Mouse (Mus musculus): ENCODE results near the gene Mmp25.

DNA sequence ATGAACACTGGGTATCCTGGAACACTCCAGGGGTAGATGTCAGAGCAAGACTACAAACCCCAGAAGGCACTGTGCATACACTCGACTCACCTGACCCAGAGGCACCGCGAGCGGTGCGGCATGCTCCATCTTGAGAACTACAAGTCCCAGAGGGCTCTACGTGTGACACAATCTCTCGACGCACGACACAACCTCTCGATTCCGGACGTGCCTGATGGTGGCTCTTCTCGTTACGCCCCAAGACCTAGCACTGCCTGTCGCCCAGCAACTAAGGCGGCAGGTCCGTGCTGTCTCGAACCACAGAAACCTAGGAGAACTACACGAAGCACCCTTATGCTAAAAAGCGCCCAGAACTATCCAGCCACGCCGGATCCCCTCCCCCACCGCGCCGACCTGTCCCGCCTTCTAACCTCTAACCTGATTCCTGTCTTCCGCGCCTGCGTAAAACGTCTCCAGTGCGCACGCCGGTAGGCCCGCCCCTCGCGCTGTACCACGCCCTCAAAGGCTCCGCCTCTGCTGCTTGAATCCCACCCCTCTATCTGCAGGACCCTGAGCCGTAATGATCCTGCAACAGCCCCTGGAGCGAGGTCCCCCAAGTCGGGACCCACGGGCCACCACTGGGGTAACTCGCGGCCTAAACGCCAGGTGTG is 28.5 kb upstream of the Mmp25 start, which contains the start of the genes Hcfc1r1 and Thoc6:
- no peak for TF ChIP-seq CTCF (conservative IDR thresholded peaks at IDR 0.05; ENCODE audit: low read length)
- no peak for TF ChIP-seq NANOG (IDR thresholded peaks at IDR 0.05; ENCODE audit: borderline replicate concordance, low read length)
